Mouse (Mus musculus) liver, postnatal 0 days (tissue): ENCODE results near the gene Hfe. TPM values are rescaled to one million over a fixed set of nuclear protein-coding genes. Genes with fewer than 3 reads are reported as not detected.

ENCODE experiments used
- ATAC-seq: fragments of 200-750 bp; cut with Nextera tagmentation; 2 replicates; pipeline ENCODE4 v1.8.0; 2017; ENCODE audit warnings: mild to moderate bottlenecking, moderate library complexity
- DNase-seq: peaks from one replicate; pipeline ENCODE4 v3.0.0-alpha.2; 2016
- H3K27ac ChIP-seq: fragments of 300-500 bp; sonication (generic); 2 replicates; pipeline ENCODE4 v1.5.1; 2014; ENCODE audit warnings: antibody characterized with exemption, moderate library complexity, mild to moderate bottlenecking, low read depth
- H3K27me3 ChIP-seq: fragments of 300-500 bp; sonication (generic); 2 replicates; pipeline ENCODE4 v1.6.1; 2014; ENCODE audit warnings: low read length, control low read depth, mixed read lengths; ENCODE audit not compliant: insufficient read depth
- H3K36me3 ChIP-seq: fragments of 300-500 bp; sonication (generic); replicated peaks from 2 replicates; pipeline ENCODE4 v1.6.1; 2014; ENCODE audit warnings: mild to moderate bottlenecking, control low read depth, low read length, moderate library complexity, mixed read lengths; ENCODE audit not compliant: insufficient read depth
- H3K4me1 ChIP-seq: fragments of 300-500 bp; sonication (generic); 2 replicates; pipeline ENCODE4 v1.6.1; 2014; ENCODE audit warnings: antibody characterized with exemption, mild to moderate bottlenecking, control low read depth; ENCODE audit not compliant: insufficient read depth
- H3K4me2 ChIP-seq: fragments of 300-500 bp; sonication (generic); 2 replicates; pipeline ENCODE4 v1.6.1; 2014; ENCODE audit warnings: low read depth, mild to moderate bottlenecking, low read length, moderate library complexity, mixed read lengths
- H3K4me3 ChIP-seq: fragments of 300-500 bp; sonication (generic); 2 replicates; pipeline ENCODE4 v1.5.1; 2014; ENCODE audit warnings: low read depth, low read length
- H3K9ac ChIP-seq: fragments of 300-500 bp; sonication (generic); replicated peaks from 2 replicates; pipeline ENCODE4 v1.6.1; 2014; ENCODE audit warnings: mild to moderate bottlenecking, moderate library complexity
- H3K9me3 ChIP-seq: fragments of 300-500 bp; sonication (generic); 2 replicates; pipeline ENCODE4 v1.6.1; 2016; ENCODE audit warnings: mild to moderate bottlenecking, control low read depth, low read length, mixed read lengths
- CTCF ChIP-seq: sonication (generic); IDR thresholded peaks from 2 replicates; pipeline ENCODE4 v1.5.1; 2016; ENCODE audit warnings: antibody characterized with exemption, low read depth
- EP300 ChIP-seq: IDR thresholded peaks from 2 replicates; pipeline ENCODE4 v1.6.1; 2016; ENCODE audit warnings: antibody characterized with exemption, low read depth, mild to moderate bottlenecking
- WGBS: fragments of 180-500 bp; shearing (Covaris S2); extraction: QIAGEN DNeasy Blood & Tissue Kit; methylation state at CpG from one replicate; pipeline ENCODE4 v1.1.7; 2014; ENCODE audit not compliant: insufficient replicate concordance; 5-methylcytosine and 5-hydroxymethylcytosine counted together
- polyA plus RNA-seq: library from polyadenylated mRNA; unstranded; fragments of >200 nt; fragmentation: Nextera tagmentation; extraction: Ambion mirVana; gene quantifications from 2 replicates; pipeline ENCODE4 v1.2.1, GENCODE M21; 2015

Hfe gene
- polyA plus RNA-seq, result 24.0 and 25.1 TPM in 2 replicates

DNA sequence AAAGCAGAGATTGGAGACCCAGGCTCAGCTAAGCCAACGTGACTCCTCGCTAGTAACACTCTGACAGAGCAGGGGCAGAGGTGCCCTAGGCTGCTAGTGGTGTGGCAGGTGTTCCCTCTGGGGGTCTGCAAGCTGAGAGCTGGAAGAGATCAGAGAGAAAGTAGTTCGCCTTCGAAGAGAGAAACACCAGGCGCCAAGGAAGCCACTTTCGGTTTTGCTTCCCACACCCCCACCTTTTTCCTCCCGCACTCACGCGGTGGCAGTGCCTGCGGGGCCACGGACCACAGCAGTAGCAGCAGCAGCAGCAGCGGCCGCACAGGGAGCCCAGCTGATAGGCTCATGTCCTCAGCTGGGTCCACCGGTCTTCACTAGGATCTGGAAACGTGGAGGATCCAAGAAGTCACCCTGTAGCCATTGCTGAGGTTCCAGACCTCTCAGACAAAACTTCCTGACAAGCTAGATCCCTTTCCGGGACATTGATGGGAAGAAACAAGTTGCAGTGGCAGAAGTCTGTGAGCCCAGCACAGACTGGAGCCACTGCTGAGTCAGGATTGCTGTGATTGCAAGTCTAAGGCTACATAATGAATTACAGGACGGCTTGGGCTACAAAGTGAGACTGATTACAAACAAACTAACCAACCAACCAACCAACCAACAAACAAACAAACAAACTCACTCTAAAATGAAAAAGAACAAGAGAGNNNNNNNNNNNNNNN is at the start of gene Hfe:
Gene Hfe, minus strand, starts transcription at position 481 of the 716 bp plus-strand sequence.
- TF ChIP-seq CTCF (no peak), EP300 (no peak)
- Histone ChIP-seq H3K27ac (peak within 1 kb of the TSS; percentile 93), H3K4me2 (peak within 1 kb of the TSS; percentile 74), H3K27me3 (no peaks in the 10 kb centered on the region), H3K4me3 (peak within 1 kb of the TSS; percentile 51), H3K36me3 (no peaks in the 10 kb centered on the region), H3K9me3 (no peaks in the 10 kb centered on the region), H3K9ac (peak within 1 kb of the TSS; percentile 74), H3K4me1 (peaks cover 14% of the 10 kb centered on the region; the same call in 1 of the 2 replicates)
- DNase-seq (peak; percentile 76), ATAC-seq (peak; percentile 77)
- WGBS, result 2% methylated on average over 15 of the region's 17 CpGs

DNA sequence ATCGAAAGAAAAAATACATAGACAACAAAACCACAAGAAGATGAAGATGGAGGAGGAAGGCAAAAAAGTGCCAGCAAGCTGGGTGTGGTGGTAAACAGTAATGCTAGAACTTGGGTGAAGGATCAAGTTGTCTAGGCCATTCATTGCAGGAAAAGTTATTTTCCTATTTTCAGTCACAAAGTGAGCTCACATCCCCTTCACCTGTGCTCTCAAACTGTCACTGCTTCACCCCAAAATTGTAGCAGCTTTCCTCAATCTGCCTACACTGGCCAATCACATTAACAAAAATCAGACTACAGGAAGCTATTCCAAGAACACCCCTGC is 49.2 kb upstream of the Hfe start:
- Histone ChIP-seq H3K27me3 (no peaks in the 10 kb centered on the region), H3K9me3 (no peaks in the 10 kb centered on the region), H3K4me3 (no peak overlapping the region; the same call in 1 of the 2 replicates), H3K9ac (peak overlapping the region; percentile 66), H3K4me1 (peaks cover 22% of the 10 kb centered on the region), H3K4me2 (peak overlapping the region; percentile 84), H3K27ac (peak overlapping the region; percentile 97), H3K36me3 (no peaks in the 10 kb centered on the region)
- WGBS, result 58% methylated on average over 1 of the region's 1 CpGs
- no peak for TF ChIP-seq CTCF
- TF ChIP-seq EP300, result no peak
- DNase-seq, result peak; percentile 48
- no peak for ATAC-seq

DNA sequence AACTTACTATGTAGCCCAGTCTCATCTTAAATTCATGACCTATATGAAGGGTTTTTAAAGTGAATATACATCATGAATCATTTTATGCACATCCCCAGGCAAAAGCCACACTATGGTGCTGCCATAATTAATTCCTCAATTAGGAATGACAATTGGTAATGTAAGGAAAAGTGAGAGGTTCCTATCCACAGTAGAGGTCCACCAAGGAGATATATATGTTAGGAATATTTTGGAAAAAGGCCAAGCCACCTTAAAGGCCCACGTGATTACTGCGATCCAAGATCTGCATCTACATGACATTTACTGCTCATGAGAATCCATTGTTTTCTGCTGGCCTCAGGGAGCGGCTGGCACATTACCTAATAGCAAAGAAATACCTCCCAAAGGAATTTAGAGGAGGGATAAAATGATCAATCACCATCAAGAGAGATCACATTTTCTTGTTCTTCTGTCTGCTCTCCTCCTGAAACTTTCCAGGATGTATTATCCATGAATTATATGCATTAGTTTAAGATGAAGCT is 48.7 kb upstream of the Hfe start:
- H3K27me3 ChIP-seq, result no peaks in the 10 kb centered on the region
- no peaks in the 10 kb centered on the region for H3K36me3 ChIP-seq
- DNase-seq (no peak), ATAC-seq (no peak)
- TF ChIP-seq EP300, result no peak
- TF ChIP-seq CTCF, result no peak
- H3K4me2 ChIP-seq, result peak overlapping the region; percentile 84; the same call in 1 of the 2 replicates
- WGBS, result 91% methylated on average over 3 of the region's 3 CpGs
- no peak overlapping the region for H3K4me3 ChIP-seq
- H3K9me3 ChIP-seq, result no peaks in the 10 kb centered on the region
- peaks cover 21% of the 10 kb centered on the region for H3K4me1 ChIP-seq
- peak overlapping the region; percentile 97 for H3K27ac ChIP-seq
- H3K9ac ChIP-seq, result peak overlapping the region; percentile 66; the same call in 1 of the 2 replicates

DNA sequence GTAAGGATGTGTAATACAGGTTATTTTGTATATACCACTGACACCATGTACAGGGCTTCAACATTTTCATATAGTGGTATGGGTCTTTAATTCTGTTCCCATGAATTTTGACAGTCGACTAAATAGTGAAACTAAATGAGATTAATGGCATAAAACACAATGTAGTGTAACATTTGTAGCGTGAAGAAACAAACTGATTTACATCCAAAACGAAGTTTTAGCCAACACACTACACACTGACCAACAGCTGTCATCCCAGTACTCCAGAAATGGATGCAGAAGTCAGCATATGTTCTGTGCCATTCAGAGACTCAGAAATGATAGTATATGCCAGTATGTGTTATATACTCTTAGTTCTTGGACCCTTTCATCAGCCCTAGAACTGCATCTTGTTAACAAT is 47.3 kb upstream of the Hfe start:
- Histone ChIP-seq H3K36me3 (no peaks in the 10 kb centered on the region), H3K27ac (peak overlapping the region; percentile 92), H3K4me1 (peaks cover 14% of the 10 kb centered on the region), H3K9ac (no peak overlapping the region), H3K4me2 (peak overlapping the region; percentile 75), H3K9me3 (no peaks in the 10 kb centered on the region), H3K27me3 (no peaks in the 10 kb centered on the region), H3K4me3 (no peak overlapping the region)
- WGBS, result 47% methylated on average over 3 of the region's 3 CpGs
- TF ChIP-seq EP300 (no peak), CTCF (no peak)
- DNase-seq, result no peak
- no peak for ATAC-seq

DNA sequence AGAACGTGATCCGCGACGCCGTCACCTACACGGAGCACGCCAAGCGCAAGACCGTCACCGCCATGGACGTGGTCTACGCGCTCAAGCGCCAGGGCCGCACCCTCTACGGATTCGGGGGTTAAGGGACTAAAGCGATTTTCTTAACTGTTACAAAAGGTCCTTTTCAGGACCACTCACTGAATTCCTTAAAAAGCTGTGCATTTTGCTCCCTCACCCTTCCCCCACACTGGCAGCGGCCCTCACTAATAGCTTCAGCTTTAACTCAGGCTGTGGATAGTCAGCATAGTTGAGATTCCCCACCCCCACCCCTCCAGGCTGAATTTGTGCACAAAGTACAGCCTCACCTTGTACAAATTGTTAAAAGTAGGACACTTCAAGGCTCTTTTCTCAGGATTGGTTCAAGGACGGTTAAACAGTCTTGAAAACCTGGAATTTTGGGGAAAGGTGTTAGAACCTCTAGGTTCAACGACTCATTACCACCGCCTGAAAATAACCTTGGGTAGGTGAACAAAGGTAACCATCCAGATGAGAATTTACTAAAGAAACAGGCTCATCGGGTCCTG is 46.6 kb upstream of the Hfe start:
- H3K9me3 ChIP-seq, result no peaks in the 10 kb centered on the region
- H3K27me3 ChIP-seq, result no peaks in the 10 kb centered on the region
- H3K27ac ChIP-seq, result peak overlapping the region; percentile 92
- no peak for ATAC-seq
- H3K4me3 ChIP-seq, result peak overlapping the region; percentile 39
- H3K9ac ChIP-seq, result peak overlapping the region; percentile 56
- no peaks in the 10 kb centered on the region for H3K36me3 ChIP-seq
- TF ChIP-seq EP300 (no peak; the same call in 1 of the 2 replicates), CTCF (no peak)
- H3K4me1 ChIP-seq, result peaks cover 11% of the 10 kb centered on the region
- peak overlapping the region; percentile 75 for H3K4me2 ChIP-seq
- DNase-seq, result peak; percentile 67
- 1% methylated on average over 12 of the region's 23 CpGs for WGBS

DNA sequence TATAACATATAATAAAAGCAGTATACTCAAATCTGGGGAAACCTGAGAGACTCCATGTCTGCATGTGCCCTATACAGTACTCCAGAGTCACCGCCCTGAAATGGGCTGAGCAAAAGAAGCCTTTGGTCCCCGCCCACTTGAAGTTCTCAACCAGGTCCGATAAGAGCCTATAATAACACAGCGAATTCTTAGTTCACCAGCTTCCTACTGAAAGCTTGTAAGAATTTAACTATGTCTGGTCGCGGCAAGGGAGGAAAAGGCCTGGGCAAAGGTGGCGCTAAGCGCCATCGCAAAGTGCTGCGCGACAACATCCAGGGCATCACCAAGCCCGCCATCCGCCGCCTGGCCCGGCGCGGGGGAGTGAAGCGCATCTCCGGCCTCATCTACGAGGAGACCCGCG is 46.1 kb upstream of the Hfe start, which contains the start of gene Hist1h4b:
Gene Hist1h4b, plus strand, starts transcription at position 224 of the 400 bp plus-strand sequence.
- Histone ChIP-seq H3K4me1 (peaks cover 11% of the 10 kb centered on the region), H3K4me3 (peak within 1 kb of the TSS; percentile 39), H3K9ac (peak within 1 kb of the TSS; percentile 56), H3K4me2 (peak within 1 kb of the TSS; percentile 75), H3K27ac (peak within 1 kb of the TSS; percentile 92), H3K27me3 (no peaks in the 10 kb centered on the region), H3K9me3 (no peaks in the 10 kb centered on the region), H3K36me3 (no peaks in the 10 kb centered on the region)
- WGBS, result 1% methylated on average over 18 of the region's 22 CpGs
- TF ChIP-seq EP300, result peak; percentile 87
- TF ChIP-seq CTCF, result no peak
- peak; percentile 92 for DNase-seq
- ATAC-seq, result peak; percentile 49
